In the genomic region with DNA sequence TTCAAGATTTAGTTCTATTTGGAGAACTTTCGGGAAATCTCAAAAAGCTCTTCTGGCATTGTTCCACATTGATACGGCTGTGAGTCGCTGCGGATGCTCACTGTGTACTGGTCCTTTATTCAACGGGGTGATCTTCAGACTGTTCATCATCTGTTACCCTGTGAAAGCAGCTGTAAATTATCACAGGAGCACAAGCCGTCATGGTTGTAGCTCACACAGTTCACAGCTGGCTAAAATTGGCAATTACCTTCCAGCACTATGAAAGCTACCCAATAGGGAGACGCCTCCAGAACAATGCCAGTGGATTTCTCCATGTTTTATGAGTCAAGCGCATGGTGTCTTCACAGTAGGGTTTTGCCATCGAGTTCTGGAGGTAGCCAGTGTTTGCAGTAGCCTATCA, we compare ENCODE assay signal across 17 mouse cellular contexts.
DNase-seq lines count a peak whose midpoint lies in the region; ATAC-seq lines count a peak whose summit lies in the region.
"Had no signal": no experiment of that assay in that cellular context is flagged by ENCODE, and none has a peak within 500 bp of the region (broad histone marks: within the 10 kb centered on the region; RNA-seq: fewer than 3 reads in every experiment).

No protein-coding gene starts in this region.

- peak; percentile 58 for ATAC-seq in forebrain, embryonic 13.5 days
- peak; percentile 81 for ATAC-seq in neural tube, embryonic 11.5 days (ENCODE audit: insufficient read depth, low FRiP score, low TSS enrichment)
- ATAC-seq in midbrain, embryonic 15.5 days (replicated peaks), result peak; percentile 73
- ATAC-seq: intestine, postnatal 0 days had no signal

- no peaks in the 10 kb centered on the region for H3K36me3 ChIP-seq in forebrain, embryonic 13.5 days (ENCODE audit: poor library complexity, severe bottlenecking)
- H3K36me3 ChIP-seq in forebrain, embryonic 10.5 days (replicated peaks), result no peaks in the 10 kb centered on the region
- no peaks in the 10 kb centered on the region for H3K36me3 ChIP-seq in neural tube, embryonic 11.5 days (ENCODE audit: control insufficient read depth, insufficient read depth, low read length)
- H3K36me3 ChIP-seq in midbrain, embryonic 15.5 days (replicated peaks), result no peaks in the 10 kb centered on the region
- H3K36me3 ChIP-seq: heart, embryonic 12.5 days had no signal

- H3K9ac ChIP-seq in forebrain, embryonic 13.5 days, result no peak overlapping the region
- no peak overlapping the region for H3K9ac ChIP-seq in neural tube, embryonic 11.5 days (ENCODE audit: low read length)
- no peak overlapping the region for H3K9ac ChIP-seq in midbrain, embryonic 15.5 days
- H3K9ac ChIP-seq: heart, embryonic 12.5 days had no signal

- H3K4me3 ChIP-seq in forebrain, embryonic 13.5 days, result no peak overlapping the region
- H3K4me3 ChIP-seq in forebrain, embryonic 10.5 days, result no peak overlapping the region
- no peak overlapping the region for H3K4me3 ChIP-seq in neural tube, embryonic 11.5 days (ENCODE audit: low read depth, low read length)
- no peak overlapping the region for H3K4me3 ChIP-seq in midbrain, embryonic 15.5 days
- H3K4me3 ChIP-seq: heart, embryonic 12.5 days; myocyte had no signal

- no peaks in the 10 kb centered on the region for H3K9me3 ChIP-seq in forebrain, embryonic 13.5 days (replicated peaks)
- no peaks in the 10 kb centered on the region for H3K9me3 ChIP-seq in forebrain, embryonic 10.5 days
- H3K9me3 ChIP-seq in neural tube, embryonic 11.5 days (ENCODE audit: control insufficient read depth, low read length), result no peaks in the 10 kb centered on the region
- no peaks in the 10 kb centered on the region for H3K9me3 ChIP-seq in midbrain, embryonic 15.5 days
- H3K9me3 ChIP-seq: heart, embryonic 12.5 days had no signal

- no peak overlapping the region for H3K27ac ChIP-seq in forebrain, embryonic 13.5 days
- no peak overlapping the region for H3K27ac ChIP-seq in forebrain, embryonic 10.5 days
- H3K27ac ChIP-seq in neural tube, embryonic 11.5 days (ENCODE audit: low read depth, low read length), result no peak overlapping the region
- no peak overlapping the region for H3K27ac ChIP-seq in midbrain, embryonic 15.5 days
- H3K27ac ChIP-seq: kidney, postnatal 0 days had no signal

- 75% methylated on average over 9 of the region's 9 CpGs for WGBS in forebrain, embryonic 13.5 days
- 88% methylated on average over 9 of the region's 9 CpGs for WGBS in forebrain, embryonic 10.5 days
- WGBS in neural tube, embryonic 11.5 days, result 69% methylated on average over 9 of the region's 9 CpGs
- WGBS in midbrain, embryonic 15.5 days, result 69% methylated on average over 9 of the region's 9 CpGs

- no peak overlapping the region for H3K4me2 ChIP-seq in forebrain, embryonic 13.5 days
- no peak overlapping the region for H3K4me2 ChIP-seq in neural tube, embryonic 11.5 days (ENCODE audit: low read depth)
- H3K4me2 ChIP-seq in midbrain, embryonic 15.5 days, result no peak overlapping the region
- H3K4me2 ChIP-seq: heart, embryonic 12.5 days had no signal

- no peaks in the 10 kb centered on the region for H3K4me1 ChIP-seq in forebrain, embryonic 13.5 days
- H3K4me1 ChIP-seq in forebrain, embryonic 10.5 days, result no peaks in the 10 kb centered on the region
- no peaks in the 10 kb centered on the region for H3K4me1 ChIP-seq in neural tube, embryonic 11.5 days (ENCODE audit: control insufficient read depth, insufficient read depth, low read length)
- no peaks in the 10 kb centered on the region for H3K4me1 ChIP-seq in midbrain, embryonic 15.5 days
- H3K4me1 ChIP-seq: heart, embryonic 12.5 days had no signal

- H3K27me3 ChIP-seq in forebrain, embryonic 13.5 days, result no peaks in the 10 kb centered on the region
- no peaks in the 10 kb centered on the region for H3K27me3 ChIP-seq in forebrain, embryonic 10.5 days (ENCODE audit: poor library complexity, severe bottlenecking)
- H3K27me3 ChIP-seq in neural tube, embryonic 11.5 days (ENCODE audit: control insufficient read depth, insufficient read depth, low read length), result no peaks in the 10 kb centered on the region
- H3K27me3 ChIP-seq in midbrain, embryonic 15.5 days (replicated peaks), result no peaks in the 10 kb centered on the region
- H3K27me3 ChIP-seq: heart, embryonic 12.5 days had no signal

- no peak for DNase-seq in forebrain, embryonic 10.5 days (ENCODE audit: extremely low spot score, low spot score)
- DNase-seq in neural tube, embryonic 11.5 days (ENCODE audit: low spot score), result no peak
- no peak for DNase-seq in neural tube, embryonic 10.5 days (ENCODE audit: extremely low spot score, low spot score)
- DNase-seq in heart, postnatal 4 days, result no peak
- no peak for DNase-seq in kidney, postnatal 4 days
- no peak for DNase-seq in spleen, postnatal 4 days (ENCODE audit: low spot score in 2 of 2)
- DNase-seq: adrenal gland, adult 2 months; cerebellum, adult 11-12 months; cerebellum, postnatal 25 days; lung, postnatal 10 days; thymus, postnatal 25 days had no signal
